Comparison of ENCODE assay signal across 9 mouse cellular contexts in genomic region chr7:139944291-139945240, GRCm38 (mm10). TPM values are rescaled to one million over a fixed set of nuclear protein-coding genes. Genes with fewer than 3 reads are reported as not detected.
DNase-seq lines count a peak whose midpoint lies in the region; ATAC-seq and TF ChIP-seq lines count a peak whose summit lies in the region.
"Had no signal": no experiment of that assay in that cellular context is flagged by ENCODE, and none has a peak within 500 bp of the region (broad histone marks: within the 10 kb centered on the region; RNA-seq: fewer than 3 reads in every experiment).

No protein-coding gene starts in this region.

- H3K9ac ChIP-seq in kidney, postnatal 0 days (ENCODE audit: low read depth, low read length) = 0 out of 2 replicates have a peak overlapping the region, but pooled peaks have one; percentile 10
- no peak overlapping the region for H3K9ac ChIP-seq in intestine, postnatal 0 days (ENCODE audit: low read depth, low read length)
- no peak overlapping the region for H3K9ac ChIP-seq in neural tube, embryonic 13.5 days

- no peak for ATAC-seq in kidney, postnatal 0 days (replicated peaks; ENCODE audit: low FRiP score, low read depth)
- no peak for ATAC-seq in intestine, postnatal 0 days
- ATAC-seq in neural tube, embryonic 13.5 days (ENCODE audit: low read depth) = 0 out of 2 replicates have a peak, but pooled peaks have one; percentile 11
- no peak for ATAC-seq in erythroid progenitor cell, adult 5-6 weeks (replicated peaks; ENCODE audit: low FRiP score, poor library complexity, severe bottlenecking)

- H3K4me3 ChIP-seq in kidney, postnatal 0 days (replicated peaks; ENCODE audit: low read depth, low read length) = peak overlapping the region; percentile 31
- H3K4me3 ChIP-seq in embryonic facial prominence, embryonic 10.5 days = peak overlapping the region; percentile 50
- H3K4me3 ChIP-seq in intestine, postnatal 0 days (ENCODE audit: low read depth, low read length) = peak overlapping the region; percentile 38
- H3K4me3 ChIP-seq in neural tube, embryonic 13.5 days = peak overlapping the region; percentile 30

- H3K4me1 ChIP-seq in kidney, postnatal 0 days (replicated peaks; ENCODE audit: insufficient read depth, low read length) = peaks cover 9% of the 10 kb centered on the region; the same call in 1 of the 2 replicates
- H3K4me1 ChIP-seq in embryonic facial prominence, embryonic 10.5 days = peaks cover 15% of the 10 kb centered on the region
- H3K4me1 ChIP-seq in intestine, postnatal 0 days (replicated peaks; ENCODE audit: control insufficient read depth, insufficient read depth, low read length) = no peaks in the 10 kb centered on the region
- H3K4me1 ChIP-seq in neural tube, embryonic 13.5 days (replicated peaks) = peaks cover 15% of the 10 kb centered on the region

- TF ChIP-seq CTCF in kidney, postnatal 0 days (IDR thresholded peaks at IDR 0.05; ENCODE audit: low read depth) = no peak
- TF ChIP-seq CTCF in intestine, postnatal 0 days (IDR thresholded peaks at IDR 0.05; ENCODE audit: low read depth) = no peak

- H3K27ac ChIP-seq in kidney, postnatal 0 days = no peak overlapping the region
- H3K27ac ChIP-seq in embryonic facial prominence, embryonic 10.5 days (replicated peaks) = no peak overlapping the region; the same call in 1 of the 2 replicates
- H3K27ac ChIP-seq in intestine, postnatal 0 days (ENCODE audit: low read depth, low read length) = no peak overlapping the region
- H3K27ac ChIP-seq in neural tube, embryonic 13.5 days (replicated peaks) = no peak overlapping the region

- no peaks in the 10 kb centered on the region for H3K36me3 ChIP-seq in kidney, postnatal 0 days (ENCODE audit: insufficient read depth, low read length)
- no peaks in the 10 kb centered on the region for H3K36me3 ChIP-seq in embryonic facial prominence, embryonic 10.5 days (replicated peaks)
- no peaks in the 10 kb centered on the region for H3K36me3 ChIP-seq in intestine, postnatal 0 days (ENCODE audit: control insufficient read depth, insufficient read depth)
- no peaks in the 10 kb centered on the region for H3K36me3 ChIP-seq in neural tube, embryonic 13.5 days

- DNase-seq in kidney, postnatal 0 days (ENCODE audit: low spot score) = no peak
- no peak for DNase-seq in kidney, adult 9 months
- DNase-seq in embryonic facial prominence, embryonic 10.5 days (ENCODE audit: low spot score) = no peak
- no peak for DNase-seq in c-Kit-positive CD71-positive TER-119-positive erythroid progenitor cells, embryonic 14.5 days (ENCODE audit: low spot score)
- no peak for DNase-seq in ovary, postnatal 36 days (ENCODE audit: low spot score)

- 5% methylated on average over 68 of the region's 68 CpGs for WGBS in kidney, postnatal 0 days
- 3% methylated on average over 68 of the region's 68 CpGs for WGBS in embryonic facial prominence, embryonic 10.5 days
- 4% methylated on average over 68 of the region's 68 CpGs for WGBS in intestine, postnatal 0 days
- WGBS in neural tube, embryonic 13.5 days = 3% methylated on average over 68 of the region's 68 CpGs

- H3K9me3 ChIP-seq in kidney, postnatal 0 days (replicated peaks; ENCODE audit: low read length) = no peaks in the 10 kb centered on the region
- no peaks in the 10 kb centered on the region for H3K9me3 ChIP-seq in embryonic facial prominence, embryonic 10.5 days
- no peaks in the 10 kb centered on the region for H3K9me3 ChIP-seq in intestine, postnatal 0 days (ENCODE audit: control insufficient read depth)
- H3K9me3 ChIP-seq in neural tube, embryonic 13.5 days = no peaks in the 10 kb centered on the region

- peak overlapping the region; percentile 47 for H3K4me2 ChIP-seq in kidney, postnatal 0 days (ENCODE audit: low read length)
- H3K4me2 ChIP-seq in intestine, postnatal 0 days (replicated peaks; ENCODE audit: low read depth) = peak overlapping the region; percentile 64
- peak overlapping the region; percentile 54 for H3K4me2 ChIP-seq in neural tube, embryonic 13.5 days

- peaks cover 45% of the 10 kb centered on the region for H3K27me3 ChIP-seq in kidney, postnatal 0 days (ENCODE audit: insufficient read depth, low read length)
- H3K27me3 ChIP-seq in embryonic facial prominence, embryonic 10.5 days (replicated peaks; ENCODE audit: low read depth, poor library complexity, severe bottlenecking) = peaks cover 98% of the 10 kb centered on the region
- H3K27me3 ChIP-seq in intestine, postnatal 0 days (replicated peaks; ENCODE audit: control insufficient read depth, insufficient read depth, low read length) = peaks cover 57% of the 10 kb centered on the region
- peaks cover 91% of the 10 kb centered on the region for H3K27me3 ChIP-seq in neural tube, embryonic 13.5 days

RNA-seq across cellular contexts. Expression of gene Utf1, which starts 1.0 kb away (rescaled TPM):
- not detected in 2 replicates for polyA plus RNA-seq in kidney, postnatal 0 days (2015; fragmentation: Nextera tagmentation; extraction: Ambion mirVana)
- 0.20 and 0.36 TPM in 2 replicates for polyA plus RNA-seq in embryonic facial prominence, embryonic 10.5 days (2016; fragmentation: Nextera tagmentation; extraction: Ambion mirVana)
- not detected in 2 replicates for polyA plus RNA-seq in intestine, postnatal 0 days (2015; fragmentation: Nextera tagmentation; extraction: Ambion mirVana)
- polyA plus RNA-seq in neural tube, embryonic 13.5 days (2015; fragmentation: Nextera tagmentation; extraction: Ambion mirVana) = not detected in 2 replicates
- total RNA-seq in erythroid progenitor cell, adult 5-6 weeks (2015; ENCODE audit: low replicate concordance) = not detected in 2 replicates
- not detected in 2 replicates for total RNA-seq in erythroid progenitor cell, adult 5-6 weeks (2017; ENCODE audit: low replicate concordance)

RNA-seq across cellular contexts. Expression of gene 6430531B16Rik, which starts 34.0 kb away (rescaled TPM):
- polyA plus RNA-seq in kidney, postnatal 0 days (2015; fragmentation: Nextera tagmentation; extraction: Ambion mirVana) = 0.28 and 0.36 TPM in 2 replicates
- polyA plus RNA-seq in embryonic facial prominence, embryonic 10.5 days (2016; fragmentation: Nextera tagmentation; extraction: Ambion mirVana) = 0.92 and 1.3 TPM in 2 replicates
- 0.16 TPM in 1 of 2 replicates, not detected in the other for polyA plus RNA-seq in intestine, postnatal 0 days (2015; fragmentation: Nextera tagmentation; extraction: Ambion mirVana)
- polyA plus RNA-seq in neural tube, embryonic 13.5 days (2015; fragmentation: Nextera tagmentation; extraction: Ambion mirVana) = 0.68 and 0.71 TPM in 2 replicates
- not detected in 2 replicates for total RNA-seq in erythroid progenitor cell, adult 5-6 weeks (2015; ENCODE audit: low replicate concordance)
- not detected in 2 replicates for total RNA-seq in erythroid progenitor cell, adult 5-6 weeks (2017; ENCODE audit: low replicate concordance)
- polyA plus RNA-seq: large intestine, adult 2 months had no signal

RNA-seq across cellular contexts. Expression of gene Adam8, which starts 47.8 kb away (rescaled TPM):
- polyA plus RNA-seq in kidney, postnatal 0 days (2015; fragmentation: Nextera tagmentation; extraction: Ambion mirVana) = 0.41 and 0.46 TPM in 2 replicates
- 1.7 and 2.3 TPM in 2 replicates for polyA plus RNA-seq in embryonic facial prominence, embryonic 10.5 days (2016; fragmentation: Nextera tagmentation; extraction: Ambion mirVana)
- 0.29 and 0.52 TPM in 2 replicates for polyA plus RNA-seq in intestine, postnatal 0 days (2015; fragmentation: Nextera tagmentation; extraction: Ambion mirVana)
- 3.3 and 3.4 TPM in 2 replicates for polyA plus RNA-seq in neural tube, embryonic 13.5 days (2015; fragmentation: Nextera tagmentation; extraction: Ambion mirVana)
- 9.2 and 9.4 TPM in 2 replicates for total RNA-seq in erythroid progenitor cell, adult 5-6 weeks (2015; ENCODE audit: low replicate concordance)
- total RNA-seq in erythroid progenitor cell, adult 5-6 weeks (2017; ENCODE audit: low replicate concordance) = 3.3 and 5.2 TPM in 2 replicates

RNA-seq across cellular contexts. Expression of gene Kndc1, which starts 50.1 kb away (rescaled TPM):
- 0.09 and 0.18 TPM in 2 replicates for polyA plus RNA-seq in kidney, postnatal 0 days (2015; fragmentation: Nextera tagmentation; extraction: Ambion mirVana)
- 0.11 and 0.40 TPM in 2 replicates for polyA plus RNA-seq in embryonic facial prominence, embryonic 10.5 days (2016; fragmentation: Nextera tagmentation; extraction: Ambion mirVana)
- polyA plus RNA-seq in intestine, postnatal 0 days (2015; fragmentation: Nextera tagmentation; extraction: Ambion mirVana) = 0.08 and 0.23 TPM in 2 replicates
- 5.8 and 6.0 TPM in 2 replicates for polyA plus RNA-seq in neural tube, embryonic 13.5 days (2015; fragmentation: Nextera tagmentation; extraction: Ambion mirVana)
- total RNA-seq in erythroid progenitor cell, adult 5-6 weeks (2015; ENCODE audit: low replicate concordance) = not detected in 2 replicates
- total RNA-seq in erythroid progenitor cell, adult 5-6 weeks (2017; ENCODE audit: low replicate concordance) = not detected in 2 replicates
